Comparison of ENCODE assay signal across 30 mouse cellular contexts in the genomic region with DNA sequence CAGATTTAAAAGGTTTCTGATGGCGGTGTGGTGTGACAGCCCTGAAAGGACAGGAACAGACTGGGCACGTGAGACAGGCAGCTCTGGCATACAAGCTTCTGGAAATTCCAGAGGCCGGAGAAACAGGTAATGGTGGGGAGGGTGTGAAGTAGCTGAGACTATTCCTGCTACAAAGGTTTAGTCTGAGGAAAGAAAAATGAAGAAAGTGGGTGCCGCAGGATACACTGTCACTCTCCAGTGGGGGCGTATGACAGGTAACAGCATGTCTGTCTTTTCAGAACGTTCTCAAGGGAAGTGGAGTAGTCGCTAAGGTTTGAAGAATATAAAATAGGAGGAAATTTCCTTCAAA. TPM values are rescaled to one million over a fixed set of nuclear protein-coding genes. Genes with fewer than 3 reads are reported as not detected.
DNase-seq lines count a peak whose midpoint lies in the region; ATAC-seq and TF ChIP-seq lines count a peak whose summit lies in the region.
"Had no signal": no experiment of that assay in that cellular context is flagged by ENCODE, and none has a peak within 500 bp of the region (broad histone marks: within the 10 kb centered on the region; RNA-seq: fewer than 3 reads in every experiment).

No protein-coding gene starts in this region.

- TF ChIP-seq POLR2A in CH12.LX (IDR thresholded peaks at IDR 0.05; ENCODE audit: low read depth, low read length), result no peak

- in situ Hi-C loops in CH12.LX (cut with MboI; ENCODE audit: low pct_ligation_motif_present, low pct_unique_long_range_greater_than_20kb, low sequenced_read_pairs), result no loop called here

- no peak for DNase-seq in kidney, adult 9 months
- no peak for DNase-seq in CH12.LX (ENCODE audit: extremely low read depth)
- peak; percentile 64 for DNase-seq in induced T-regulatory cell, adult 2 months (ENCODE audit: low read depth)
- DNase-seq in stomach, postnatal 0 days (ENCODE audit: low spot score), result no peak
- DNase-seq: adrenal gland, adult 2 months; adrenal gland, postnatal 36 days; B cell, adult 2 months; cerebellum, adult 18-20 months; cerebellum, postnatal 14 days; forebrain, postnatal 0 days; gastrocnemius, postnatal 14 days; kidney, adult 8-10 months; liver, postnatal 0 days; lung, postnatal 36 days; right cerebral cortex, adult 18-20 months; right cerebral cortex, postnatal 4 days; thymus, postnatal 14 days had no signal

- dilution Hi-C loops in CH12.LX (cut with MboI; ENCODE audit: extremely low pct_ligation_motif_present, extremely low pct_unique_long_range_greater_than_20kb, low sequenced_read_pairs), result no loop called here

- H3K36me3 ChIP-seq in kidney, embryonic 15.5 days, result peaks cover 10% of the 10 kb centered on the region
- H3K36me3 ChIP-seq in CH12.LX (replicated peaks in 1 of 2; ENCODE audit: control insufficient read depth in 1 of 2, insufficient read depth in 1 of 2, low read length in 1 of 2), result peaks cover 3 to 37% of the 10 kb centered on the region in 2 experiments
- H3K36me3 ChIP-seq in stomach, postnatal 0 days (ENCODE audit: control insufficient read depth, insufficient read depth, low read length), result no peaks in the 10 kb centered on the region
- H3K36me3 ChIP-seq: forebrain, embryonic 12.5 days; hindbrain, embryonic 15.5 days; limb, embryonic 13.5 days had no signal

- 0 out of 2 replicates have a peak overlapping the region, but pooled peaks have one; percentile 20 for H3K27ac ChIP-seq in kidney, embryonic 15.5 days
- no peak overlapping the region for H3K27ac ChIP-seq in CH12.LX (ENCODE audit: insufficient read depth, low read depth)
- peak overlapping the region; percentile 78 for H3K27ac ChIP-seq in stomach, postnatal 0 days (replicated peaks)
- H3K27ac ChIP-seq: forebrain, embryonic 12.5 days; heart, embryonic 10.5 days; hindbrain, embryonic 15.5 days; layer of hippocampus, adult 2 months; left cerebral cortex, adult 2 months; limb, embryonic 13.5 days; liver, embryonic 12.5 days; neural tube, embryonic 12.5 days had no signal

- H3K9ac ChIP-seq in kidney, embryonic 15.5 days, result no peak overlapping the region
- no peak overlapping the region for H3K9ac ChIP-seq in CH12.LX (ENCODE audit: insufficient read depth, low read depth)
- H3K9ac ChIP-seq in stomach, postnatal 0 days (ENCODE audit: low read length), result no peak overlapping the region
- H3K9ac ChIP-seq: forebrain, embryonic 12.5 days; forebrain, postnatal 0 days; hindbrain, embryonic 15.5 days; limb, embryonic 13.5 days; liver, embryonic 12.5 days; liver, postnatal 0 days; neural tube, embryonic 12.5 days had no signal

- H3K9me3 ChIP-seq in kidney, embryonic 15.5 days (replicated peaks), result no peaks in the 10 kb centered on the region
- H3K9me3 ChIP-seq in CH12.LX (replicated peaks; ENCODE audit: low read length), result no peaks in the 10 kb centered on the region
- H3K9me3 ChIP-seq in stomach, postnatal 0 days (ENCODE audit: control insufficient read depth, low read length), result no peaks in the 10 kb centered on the region
- H3K9me3 ChIP-seq: forebrain, embryonic 12.5 days; heart, embryonic 10.5 days; hindbrain, embryonic 15.5 days; limb, embryonic 13.5 days; liver, embryonic 12.5 days; neural tube, embryonic 12.5 days had no signal

- H3K79me2 ChIP-seq in CH12.LX (replicated peaks; ENCODE audit: control insufficient read depth, extremely low read depth, insufficient read depth, poor library complexity, severe bottlenecking), result peaks cover 2% of the 10 kb centered on the region; the same call in 1 of the 2 replicates

- WGBS in kidney, embryonic 15.5 days, result 82% methylated on average over 7 of the region's 7 CpGs
- WGBS in stomach, postnatal 0 days, result 75% methylated on average over 7 of the region's 7 CpGs

- no peak overlapping the region for H3K4me2 ChIP-seq in kidney, embryonic 15.5 days
- no peak overlapping the region for H3K4me2 ChIP-seq in CH12.LX (ENCODE audit: insufficient read depth, low read depth, poor library complexity, severe bottlenecking)
- H3K4me2 ChIP-seq in stomach, postnatal 0 days (replicated peaks; ENCODE audit: low read depth), result no peak overlapping the region
- H3K4me2 ChIP-seq: forebrain, embryonic 12.5 days; hindbrain, embryonic 15.5 days; limb, embryonic 13.5 days; liver, embryonic 12.5 days; midbrain, embryonic 11.5 days; neural tube, embryonic 12.5 days had no signal

- ATAC-seq in kidney, embryonic 15.5 days (replicated peaks; ENCODE audit: low FRiP score), result no peak
- no peak for ATAC-seq in stomach, postnatal 0 days (ENCODE audit: low FRiP score, low TSS enrichment)
- ATAC-seq in frontal cortex, adult (ENCODE audit: low TSS enrichment), result no peak
- no peak for ATAC-seq in erythroid progenitor cell, adult 5-6 weeks (replicated peaks; ENCODE audit: low FRiP score, poor library complexity, severe bottlenecking)
- ATAC-seq: forebrain, postnatal 0 days; liver, embryonic 12.5 days; liver, postnatal 0 days; midbrain, embryonic 16.5 days had no signal

- no peak overlapping the region for H3K4me3 ChIP-seq in kidney, embryonic 15.5 days (replicated peaks)
- no peak overlapping the region for H3K4me3 ChIP-seq in CH12.LX (replicated peaks in 1 of 3; ENCODE audit: low read depth in 2 of 3, low read length in 2 of 3, poor library complexity in 1 of 3)
- no peak overlapping the region for H3K4me3 ChIP-seq in stomach, postnatal 0 days (ENCODE audit: low read depth, low read length)
- H3K4me3 ChIP-seq: forebrain, embryonic 12.5 days; heart, embryonic 10.5 days; hindbrain, embryonic 15.5 days; layer of hippocampus, adult 2 months; left cerebral cortex, adult 2 months; limb, embryonic 13.5 days; liver, embryonic 12.5 days; neural tube, embryonic 12.5 days had no signal

- TF ChIP-seq EP300 in CH12.LX (IDR thresholded peaks at IDR 0.05; ENCODE audit: low read length), result no peak
- TF ChIP-seq EP300 in stomach, postnatal 0 days (optimal IDR thresholded peaks at IDR 0.05), result no peak

- 0 out of 2 replicates have a peak, but pooled peaks cover 3% of the 10 kb centered on the region for H3K4me1 ChIP-seq in kidney, embryonic 15.5 days
- H3K4me1 ChIP-seq in CH12.LX (ENCODE audit: control insufficient read depth in 1 of 2, insufficient read depth in 2 of 2), result peaks cover 5 to 71% of the 10 kb centered on the region in 2 experiments; a peak in 3 of 4 replicates
- H3K4me1 ChIP-seq in stomach, postnatal 0 days (replicated peaks; ENCODE audit: control insufficient read depth, insufficient read depth), result peaks cover 3% of the 10 kb centered on the region; the same call in 1 of the 2 replicates
- H3K4me1 ChIP-seq: forebrain, embryonic 12.5 days; heart, embryonic 10.5 days; hindbrain, embryonic 15.5 days; limb, embryonic 13.5 days; neural tube, embryonic 12.5 days had no signal

- no peak for TF ChIP-seq CTCF in CH12.LX (conservative IDR thresholded peaks at IDR 0.05 in 1 of 2, IDR thresholded peaks at IDR 0.05 in 1 of 2; ENCODE audit: low read depth in 2 of 2, low read length in 2 of 2)
- TF ChIP-seq CTCF in stomach, postnatal 0 days (IDR thresholded peaks at IDR 0.05; ENCODE audit: low read depth), result no peak

- H3K27me3 ChIP-seq in kidney, embryonic 15.5 days, result no peaks in the 10 kb centered on the region
- H3K27me3 ChIP-seq in CH12.LX (replicated peaks), result no peaks in the 10 kb centered on the region
- H3K27me3 ChIP-seq in stomach, postnatal 0 days (ENCODE audit: control insufficient read depth, insufficient read depth, low read length), result no peaks in the 10 kb centered on the region
- H3K27me3 ChIP-seq: forebrain, embryonic 12.5 days; hindbrain, embryonic 15.5 days; limb, embryonic 13.5 days; liver, embryonic 12.5 days; neural tube, embryonic 12.5 days had no signal

- TF ChIP-seq RAD21 in CH12.LX (IDR thresholded peaks at IDR 0.05; ENCODE audit: low read depth, low read length), result no peak

TF ChIP-seq in CH12.LX, 34 proteins besides CTCF, POLR2A, EP300 and RAD21:
- TF ChIP-seq BHLHE40 (IDR thresholded peaks at IDR 0.05; ENCODE audit: low read depth, low read length) (no peak), POLR2AphosphoS2 (IDR thresholded peaks at IDR 0.05; ENCODE audit: low read depth, low read length) (0 out of 2 replicates have a peak, but pooled peaks have one; percentile 38)
TF ChIP-seq in CH12.LX: peak in this region for 1.

RNA-seq across cellular contexts. Expression of a gene that starts 55.4 kb away (rescaled TPM):
- 10.3 and 10.5 TPM in 2 replicates for polyA plus RNA-seq in kidney, embryonic 15.5 days (2015; fragmentation: Nextera tagmentation; extraction: Ambion mirVana)
- total RNA-seq in CH12.LX (2012; rRNA removed) (11.9 and 14.3 TPM in 2 replicates), CH12.LX (2014; rRNA removed) (9.7 and 9.8 TPM in 2 replicates)
- 12.6 and 13.4 TPM in 2 replicates for polyA plus RNA-seq in CH12.LX (2012; ENCODE audit: insufficient read length, low read depth)
- polyA plus RNA-seq in stomach, postnatal 0 days (2015; fragmentation: Nextera tagmentation; extraction: Ambion mirVana), result 7.6 and 7.8 TPM in 2 replicates
- 18.0 and 20.1 TPM in 2 replicates for total RNA-seq in erythroid progenitor cell, adult 5-6 weeks (2015; ENCODE audit: low replicate concordance)
- total RNA-seq in erythroid progenitor cell, adult 5-6 weeks (2017; ENCODE audit: low replicate concordance), result 16.4 and 31.6 TPM in 2 replicates

RNA-seq across cellular contexts. Expression of a gene that starts 55.6 kb away (rescaled TPM):
- 60.9 and 70.7 TPM in 2 replicates for polyA plus RNA-seq in kidney, embryonic 15.5 days (2015; fragmentation: Nextera tagmentation; extraction: Ambion mirVana)
- total RNA-seq in CH12.LX (2012; rRNA removed) (45.2 and 56.7 TPM in 2 replicates), CH12.LX (2014; rRNA removed) (76.9 and 79.9 TPM in 2 replicates)
- 110 and 152 TPM in 2 replicates for polyA plus RNA-seq in CH12.LX (2012; ENCODE audit: insufficient read length, low read depth)
- polyA plus RNA-seq in stomach, postnatal 0 days (2015; fragmentation: Nextera tagmentation; extraction: Ambion mirVana), result 40.7 and 42.3 TPM in 2 replicates
- total RNA-seq in erythroid progenitor cell, adult 5-6 weeks (2015; ENCODE audit: low replicate concordance), result 34.4 and 42.5 TPM in 2 replicates
- total RNA-seq in erythroid progenitor cell, adult 5-6 weeks (2017; ENCODE audit: low replicate concordance), result 43.0 and 73.8 TPM in 2 replicates
